Mouse (Mus musculus) embryo, embryonic 9.5 days (tissue): Measurements from ENCODE around the gene Naa30.

ENCODE experiments used
- DNase-seq: peaks from one replicate; pipeline ENCODE4 v3.0.0-alpha.2; 2017; ENCODE audit errors: extremely low spot score

Naa30 gene

GRCm38 (mm10) chr14:49226471-49226870, 54.4 kb downstream of the Naa30 start:
- DNase-seq, result no peak

DNA sequence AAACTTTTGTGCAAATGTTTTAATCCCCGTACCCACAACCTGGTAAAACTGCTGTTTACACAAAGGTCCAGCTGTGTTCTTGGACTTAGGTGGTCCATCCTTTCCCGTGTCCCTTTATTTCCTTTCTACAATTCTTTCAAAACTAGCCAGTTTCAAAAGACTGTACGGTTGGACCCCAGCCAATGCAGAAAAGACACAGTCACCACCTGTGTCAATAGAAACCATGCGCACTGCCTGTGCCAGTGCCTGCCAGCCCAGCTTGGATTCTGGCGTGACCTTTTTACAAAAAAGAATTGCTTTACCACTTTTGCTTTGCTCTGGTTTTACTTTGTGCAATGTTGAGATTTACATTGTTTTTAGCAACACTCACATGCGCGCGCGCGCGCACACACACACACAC, 55.0 kb downstream of the Naa30 start:
- no peak for DNase-seq

DNA sequence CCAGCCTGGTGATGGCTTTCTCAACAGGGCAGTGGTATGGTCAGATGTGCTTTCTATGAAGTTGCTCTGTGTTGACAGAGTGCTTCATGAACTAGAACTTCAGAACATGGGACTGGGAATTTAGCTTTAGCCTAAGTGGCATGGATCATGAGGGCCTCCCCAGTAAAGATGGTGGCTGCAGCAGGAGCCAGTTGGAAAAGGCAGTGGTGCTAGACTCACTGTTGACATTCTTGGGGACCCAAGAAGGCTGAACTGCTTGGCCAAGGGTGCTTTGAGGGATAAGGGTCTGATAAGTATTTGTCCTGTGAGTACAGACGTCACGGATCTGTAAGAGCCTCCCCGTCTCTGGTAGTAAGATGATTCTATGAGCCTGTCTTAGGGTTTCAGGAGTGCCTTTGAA, 59.8 kb downstream of the Naa30 start:
- DNase-seq, result no peak

DNA sequence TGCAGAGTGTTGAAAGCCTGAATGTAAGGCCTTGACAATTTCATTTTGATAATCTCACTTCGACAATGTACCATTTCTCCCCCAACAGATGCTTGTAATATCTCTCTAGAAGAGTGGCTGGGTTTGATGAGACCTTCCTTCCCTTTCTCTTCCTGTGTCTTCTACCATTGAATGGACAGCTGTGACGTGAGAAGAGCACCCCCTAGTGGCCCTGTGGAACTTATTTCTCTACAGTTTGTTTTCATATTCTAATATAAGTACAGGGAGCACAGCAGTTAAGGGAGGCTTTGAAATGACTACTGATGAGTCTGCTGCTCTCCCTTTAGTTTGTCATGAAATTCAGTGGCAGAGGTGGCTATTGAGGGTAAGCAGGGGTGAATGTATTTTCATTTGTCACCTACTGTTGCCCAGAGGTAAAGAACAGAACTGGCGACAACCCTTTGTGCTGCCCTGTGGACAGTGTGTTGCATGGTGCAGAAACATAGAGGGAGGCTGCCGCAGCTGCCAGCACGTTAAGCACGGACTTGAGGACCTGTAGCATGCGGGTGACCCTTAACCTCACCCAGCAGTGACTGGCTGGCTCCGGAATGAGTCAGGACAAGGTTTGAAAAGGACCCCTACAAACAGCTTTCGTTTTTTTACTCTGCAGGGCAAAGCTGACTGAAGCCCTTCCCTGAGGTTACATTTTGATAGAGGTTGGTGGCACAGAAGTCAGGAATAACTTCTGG, 62.9 kb downstream of the Naa30 start:
- DNase-seq, result peak; percentile 47

DNA sequence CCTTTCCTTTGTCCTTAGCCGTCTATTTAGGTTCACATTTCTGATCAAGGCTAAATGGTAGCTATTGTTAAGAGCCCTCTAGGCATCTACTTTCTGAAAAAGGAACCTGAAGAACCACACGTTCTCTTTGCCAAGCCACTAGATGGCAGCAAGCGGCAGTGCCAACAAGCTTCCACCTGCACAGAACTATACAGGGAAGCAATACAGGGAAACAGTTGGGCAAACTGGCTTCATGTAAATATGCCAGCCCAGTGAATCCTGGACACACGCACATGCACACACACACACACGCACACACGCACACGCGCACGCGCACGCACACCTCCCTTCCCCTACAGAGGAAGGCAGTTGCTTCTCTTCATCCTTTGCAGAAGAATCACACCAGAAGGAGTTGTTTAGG, 66.2 kb downstream of the Naa30 start:
- peak; percentile 55 for DNase-seq
